Mouse (Mus musculus) megakaryocyte, embryonic 14.5 days (primary cell): ENCODE measurements around the gene Anks3.

Source experiments
- FLI1 ChIP-seq: IDR thresholded peaks from 2 replicates; pipeline ENCODE4 v1.6.1; 2012; ENCODE audit warnings: low read length, inconsistent platforms, mixed read lengths
- GATA1 ChIP-seq: IDR thresholded peaks from 3 replicates; pipeline ENCODE4 v1.6.1; 2012; ENCODE audit warnings: mixed read lengths, low read length, inconsistent platforms, borderline replicate concordance

GRCm38 (mm10) chr16:4956609-4957008 lies 7.4 kb downstream of the Anks3 start:
- TF ChIP-seq GATA1 (no peak), FLI1 (no peak)
